10 mouse cellular contexts compared by ENCODE assay signal in genomic region chr4:118275601-118276519, GRCm38 (mm10). TPM values are rescaled to one million over a fixed set of nuclear protein-coding genes. Genes with fewer than 3 reads are reported as not detected.
A peak's percentile ranks its signal among the peaks of the same experiment; 100 is the strongest.
DNase-seq lines count a peak whose midpoint lies in the region; ATAC-seq and TF ChIP-seq lines count a peak whose summit lies in the region.
"Had no signal": no experiment of that assay in that cellular context is flagged by ENCODE, and none has a peak within 500 bp of the region (broad histone marks: within the 10 kb centered on the region; RNA-seq: fewer than 3 reads in every experiment).

No protein-coding gene starts in this region.

- no peak overlapping the region for H3K4me2 ChIP-seq in forebrain, embryonic 16.5 days (ENCODE audit: low read length)
- H3K4me2 ChIP-seq in liver, embryonic 13.5 days = peak overlapping the region; percentile 10; the same call in 1 of the 2 replicates
- H3K4me2 ChIP-seq in neural tube, embryonic 13.5 days = peak overlapping the region; percentile 35

- H3K4me1 ChIP-seq in forebrain, embryonic 16.5 days (replicated peaks; ENCODE audit: control insufficient read depth, insufficient read depth, low read length) = peaks cover 61% of the 10 kb centered on the region
- H3K4me1 ChIP-seq in liver, embryonic 13.5 days (replicated peaks) = peaks cover 63% of the 10 kb centered on the region
- peaks cover 92% of the 10 kb centered on the region for H3K4me1 ChIP-seq in neural tube, embryonic 13.5 days (replicated peaks)

- DNase-seq in layer of hippocampus, adult 2 months (ENCODE audit: low spot score in 2 of 2) = no peak
- no peak for DNase-seq in layer of hippocampus, postnatal 25 days (ENCODE audit: extremely low spot score in 1 of 2, low spot score in 1 of 2)
- no peak for DNase-seq in liver, embryonic 13.5 days
- no peak for DNase-seq in right cerebral cortex, postnatal 10 days (ENCODE audit: low spot score in 2 of 2)
- no peak for DNase-seq in gastrocnemius, postnatal 4 days (ENCODE audit: low spot score in 2 of 2)

- no peak overlapping the region for H3K9ac ChIP-seq in forebrain, embryonic 16.5 days (replicated peaks; ENCODE audit: low read depth, low read length)
- H3K9ac ChIP-seq in liver, embryonic 13.5 days = no peak overlapping the region
- H3K9ac ChIP-seq in neural tube, embryonic 13.5 days = peak overlapping the region; percentile 54

- H3K36me3 ChIP-seq in forebrain, embryonic 16.5 days (ENCODE audit: control insufficient read depth, insufficient read depth) = 0 out of 2 replicates have a peak, but pooled peaks cover under 1% of the 10 kb centered on the region
- H3K36me3 ChIP-seq in liver, embryonic 13.5 days = peaks cover 4% of the 10 kb centered on the region; the same call in 1 of the 2 replicates
- peaks cover 39% of the 10 kb centered on the region for H3K36me3 ChIP-seq in neural tube, embryonic 13.5 days
- H3K36me3 ChIP-seq: G1E had no signal

- peak overlapping the region; percentile 67 for H3K27ac ChIP-seq in layer of hippocampus, adult 2 months
- peak overlapping the region; percentile 69 for H3K27ac ChIP-seq in forebrain, embryonic 16.5 days (ENCODE audit: low read length)
- H3K27ac ChIP-seq in liver, embryonic 13.5 days = peak overlapping the region; percentile 11; the same call in 1 of the 2 replicates
- peak overlapping the region; percentile 94 for H3K27ac ChIP-seq in neural tube, embryonic 13.5 days (replicated peaks)

- H3K4me3 ChIP-seq in layer of hippocampus, adult 2 months = no peak overlapping the region; the same call in 1 of the 2 replicates
- H3K4me3 ChIP-seq in forebrain, embryonic 16.5 days (replicated peaks; ENCODE audit: low read length) = no peak overlapping the region
- no peak overlapping the region for H3K4me3 ChIP-seq in liver, embryonic 13.5 days (replicated peaks)
- no peak overlapping the region for H3K4me3 ChIP-seq in neural tube, embryonic 13.5 days
- H3K4me3 ChIP-seq: erythroblast, embryonic 14.5 days had no signal

- TF ChIP-seq CTCF in layer of hippocampus, adult 2 months (conservative IDR thresholded peaks at IDR 0.05) = no peak

- WGBS in forebrain, embryonic 16.5 days = 58% methylated on average over 6 of the region's 6 CpGs
- 74% methylated on average over 6 of the region's 6 CpGs for WGBS in liver, embryonic 13.5 days (ENCODE audit: insufficient replicate concordance)
- WGBS in neural tube, embryonic 13.5 days = 58% methylated on average over 6 of the region's 6 CpGs

- ATAC-seq in forebrain, embryonic 16.5 days = peak; percentile 79
- ATAC-seq in liver, embryonic 13.5 days (ENCODE audit: low read depth) = peak; percentile 46
- ATAC-seq in neural tube, embryonic 13.5 days (ENCODE audit: low read depth) = peak; percentile 71
- no peak for ATAC-seq in granulocyte monocyte progenitor cell, adult 5-6 weeks (replicated peaks; ENCODE audit: poor library complexity, severe bottlenecking)

- H3K27me3 ChIP-seq in forebrain, embryonic 16.5 days (replicated peaks; ENCODE audit: control insufficient read depth, insufficient read depth, low read length) = no peaks in the 10 kb centered on the region
- no peaks in the 10 kb centered on the region for H3K27me3 ChIP-seq in liver, embryonic 13.5 days
- H3K27me3 ChIP-seq in neural tube, embryonic 13.5 days = no peaks in the 10 kb centered on the region

- H3K9me3 ChIP-seq in forebrain, embryonic 16.5 days (ENCODE audit: control insufficient read depth, low read length) = peaks cover under 1% of the 10 kb centered on the region; the same call in 1 of the 2 replicates
- H3K9me3 ChIP-seq in liver, embryonic 13.5 days (replicated peaks) = no peaks in the 10 kb centered on the region
- no peaks in the 10 kb centered on the region for H3K9me3 ChIP-seq in neural tube, embryonic 13.5 days
- H3K9me3 ChIP-seq: G1E had no signal

RNA-seq across cellular contexts. Expression of gene Ptprf, which starts 15.3 kb away (rescaled TPM):
- total RNA-seq in layer of hippocampus, adult 2 months (2021) = 10 to 100 TPM; 69.8 to 73.0 TPM
- total RNA-seq in layer of hippocampus, postnatal 25 days (2021) = 10 to 100 TPM; 86.9 to 88.0 TPM
- 77.0 and 81.6 TPM in 2 replicates for polyA plus RNA-seq in forebrain, embryonic 16.5 days (2015; fragmentation: Nextera tagmentation; extraction: Ambion mirVana)
- polyA plus RNA-seq in liver, embryonic 13.5 days (2015; fragmentation: Nextera tagmentation; extraction: Ambion mirVana) = 7.9 and 9.5 TPM in 2 replicates
- 81.1 and 82.2 TPM in 2 replicates for polyA plus RNA-seq in neural tube, embryonic 13.5 days (2015; fragmentation: Nextera tagmentation; extraction: Ambion mirVana)
- 0.17 TPM in 1 of 2 replicates, not detected in the other for total RNA-seq in granulocyte monocyte progenitor cell, adult 5-6 weeks (2014; fragmentation: Nextera tagmentation)
- 0.04 TPM in 1 of 2 replicates, not detected in the other for total RNA-seq in granulocyte monocyte progenitor cell, adult 5-6 weeks (2017)
- total RNA-seq in gastrocnemius, postnatal 4 days (2021) = 10 to 100 TPM; 28.9 to 30.0 TPM
- polyA plus RNA-seq: G1E had no signal

Comparison
In these comparisons a context has a peak if more than half of its experiments do, and no peak if none do; other contexts are left out.
1. H3K27ac ChIP-seq: peak in every context shown above with its lines; median percentile 94 in neural tube, embryonic 13.5 days; 69 in forebrain, embryonic 16.5 days; 67 in layer of hippocampus, adult 2 months; 11 in liver, embryonic 13.5 days.
2. RNA of gene Ptprf, which starts 15.3 kb away (total RNA-seq): 86.9 to 88.0 TPM in layer of hippocampus, postnatal 25 days, 69.8 to 73.0 TPM in layer of hippocampus, adult 2 months and 28.9 to 30.0 TPM in gastrocnemius, postnatal 4 days; 0.04 to 0.17 TPM in granulocyte monocyte progenitor cell, adult 5-6 weeks; every median in the first group is over 10 times any median in the second.